Mouse (Mus musculus) adrenal gland, postnatal 14 days (tissue): Measurements from ENCODE around the gene Cenpm. TPM values are rescaled to one million over a fixed set of nuclear protein-coding genes. Genes with fewer than 3 reads are reported as not detected.
A peak's percentile ranks its signal among the peaks of the same experiment; 100 is the strongest.

Source experiments
- DNase-seq: peaks from one replicate; pipeline ENCODE4 v3.0.0; 2021; ENCODE audit warnings: mixed read lengths
- microRNA-seq, 2 experiments: library from miRNA; unstranded; fragments of <30 nt; microRNA quantifications; one replicate each; pipeline ENCODE4 v1.2.0; 2021
- total RNA-seq: library from RNA; stranded (reverse); gene quantifications from 2 replicates; pipeline ENCODE4 v1.2.3, GENCODE M21; 2021

The Cenpm gene
- total RNA-seq, 1 experiment from 2014 or later: 12.2 TPM

DNA sequence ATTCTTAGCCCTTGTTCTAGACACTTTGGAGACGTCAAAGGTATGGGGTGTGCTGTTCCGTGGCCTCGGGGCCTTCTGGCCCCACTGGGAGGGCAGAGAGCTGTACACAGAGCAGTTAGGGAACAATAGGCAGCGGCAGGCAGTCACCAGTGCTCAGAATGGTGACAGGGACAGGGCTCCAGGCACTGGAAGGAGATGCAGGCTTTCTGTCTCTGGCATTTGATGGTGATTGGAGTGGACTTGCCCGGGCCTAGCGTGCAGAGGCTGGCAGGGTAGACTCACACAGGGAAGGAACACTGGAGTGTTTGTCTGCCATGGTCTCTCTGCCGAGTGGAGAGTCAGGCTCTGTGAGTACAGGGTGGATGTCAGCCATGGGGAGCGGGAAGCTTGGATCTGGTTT is 51.9 kb downstream of the Cenpm start:
- no peak for DNase-seq

DNA sequence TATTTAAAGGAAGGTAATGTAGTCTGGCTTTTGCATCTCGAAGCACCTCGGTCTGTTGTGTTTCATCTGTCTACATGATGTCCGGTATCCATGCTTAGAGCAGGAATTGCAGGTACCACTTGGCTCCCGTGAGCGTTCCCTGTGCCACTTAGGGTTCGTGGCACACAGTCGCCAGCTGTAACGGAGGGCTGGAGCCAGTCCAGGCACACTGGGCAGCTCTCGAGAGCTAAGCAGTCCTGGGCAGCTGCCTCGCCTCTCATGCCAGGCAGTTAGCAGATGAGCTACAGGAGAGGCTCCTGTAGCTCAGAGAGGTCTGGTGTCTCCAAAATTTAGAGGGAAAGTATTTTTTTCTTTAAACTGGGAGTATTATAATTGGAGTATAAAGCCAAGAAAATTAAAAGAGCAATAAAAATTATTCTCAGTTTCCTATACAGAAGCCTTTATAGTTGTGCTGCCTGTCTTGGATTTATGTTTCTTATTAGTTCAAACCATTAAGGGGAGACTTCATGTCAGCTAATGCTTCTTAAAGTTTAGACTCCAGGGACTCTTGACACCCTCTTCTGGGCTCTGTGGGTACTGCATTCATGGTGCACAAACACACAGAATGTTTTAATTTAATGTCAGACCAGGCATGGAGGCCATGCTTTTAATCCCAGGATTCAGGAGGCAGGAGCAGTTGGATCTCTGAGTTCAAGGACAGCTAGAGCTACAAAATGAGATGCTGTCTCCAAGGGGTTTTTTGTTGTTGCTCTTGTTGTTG is 55.9 kb downstream of the Cenpm start:
- peak; percentile 57 for DNase-seq

DNA sequence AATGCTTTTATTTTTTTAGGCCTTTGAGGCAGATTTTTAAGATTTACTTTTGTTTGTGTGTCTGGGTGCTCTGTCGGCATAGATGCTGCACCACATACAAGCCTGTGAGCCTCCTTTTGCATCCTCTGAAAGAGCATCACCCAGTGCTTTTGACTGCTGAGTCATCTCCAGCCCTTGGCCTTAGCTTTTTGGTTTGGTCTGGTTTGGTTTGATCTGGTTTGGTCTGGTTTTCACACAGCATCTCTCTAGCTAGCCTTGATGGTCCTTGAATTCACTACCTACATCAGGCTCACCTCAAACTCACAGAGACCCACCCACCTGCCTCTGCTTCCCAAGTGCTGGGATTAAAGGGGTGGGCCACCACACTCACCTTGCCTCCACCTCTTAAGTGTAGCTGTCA is 56.6 kb downstream of the Cenpm start:
- no peak for DNase-seq

DNA sequence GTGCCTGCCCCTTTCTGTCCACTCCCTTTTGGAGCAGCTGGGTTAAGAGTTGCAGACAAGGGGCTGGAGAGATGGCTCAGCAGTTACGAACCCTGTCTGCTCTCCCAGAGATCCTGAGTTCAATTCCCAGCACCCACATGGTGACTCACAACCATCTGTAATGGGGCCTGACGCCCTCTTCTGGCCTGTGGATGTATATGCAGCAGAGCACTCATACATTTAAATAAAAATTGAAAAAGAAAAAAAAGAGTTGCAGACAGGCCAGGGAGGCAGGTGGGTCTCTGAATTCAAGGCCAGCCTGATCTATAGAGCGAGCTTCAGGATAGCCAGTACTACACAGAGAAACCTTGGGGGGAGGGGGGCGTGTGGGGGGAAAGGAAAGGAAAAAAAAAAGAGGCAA is 57.1 kb downstream of the Cenpm start:
- no peak for DNase-seq

DNA sequence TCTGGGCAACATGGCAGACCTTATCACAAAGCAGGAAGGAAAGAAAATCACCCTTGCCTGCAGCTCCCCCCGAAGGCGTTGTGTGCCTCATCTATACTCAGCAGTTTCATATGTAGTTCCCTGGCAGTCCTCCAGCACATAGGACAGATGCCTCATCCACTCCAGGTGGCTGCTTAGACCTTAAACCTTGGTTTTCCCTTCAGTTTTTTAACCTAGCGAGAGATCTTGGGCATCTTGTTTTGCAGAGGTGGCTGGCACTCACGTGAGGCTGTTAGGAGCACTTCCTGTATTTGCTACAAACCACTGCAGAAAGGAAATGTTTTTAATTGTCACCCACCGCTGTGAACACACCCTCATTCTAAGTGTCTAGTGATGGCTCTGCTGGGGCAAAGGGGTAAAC is 57.6 kb downstream of the Cenpm start:
- no peak for DNase-seq

DNA sequence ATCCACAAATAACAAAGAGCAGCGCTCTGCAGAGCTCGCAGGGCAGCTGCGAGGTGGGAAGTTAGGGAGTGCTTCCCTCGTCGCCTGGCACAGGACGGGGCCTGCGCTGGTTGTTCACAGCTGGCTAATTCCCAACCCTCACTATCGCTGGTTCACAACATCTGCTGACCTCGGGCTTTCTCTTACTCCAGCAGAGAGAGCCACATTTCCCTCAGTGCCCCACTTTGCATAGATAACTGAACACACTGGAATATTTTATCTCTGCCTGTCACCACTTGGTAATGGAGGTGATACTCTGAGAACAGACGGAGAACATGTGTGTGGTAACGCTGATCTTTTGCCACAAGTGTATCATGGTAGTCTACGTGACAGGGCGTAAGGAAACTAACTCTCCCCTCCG is 58.4 kb downstream of the Cenpm start:
- DNase-seq: no peak

DNA sequence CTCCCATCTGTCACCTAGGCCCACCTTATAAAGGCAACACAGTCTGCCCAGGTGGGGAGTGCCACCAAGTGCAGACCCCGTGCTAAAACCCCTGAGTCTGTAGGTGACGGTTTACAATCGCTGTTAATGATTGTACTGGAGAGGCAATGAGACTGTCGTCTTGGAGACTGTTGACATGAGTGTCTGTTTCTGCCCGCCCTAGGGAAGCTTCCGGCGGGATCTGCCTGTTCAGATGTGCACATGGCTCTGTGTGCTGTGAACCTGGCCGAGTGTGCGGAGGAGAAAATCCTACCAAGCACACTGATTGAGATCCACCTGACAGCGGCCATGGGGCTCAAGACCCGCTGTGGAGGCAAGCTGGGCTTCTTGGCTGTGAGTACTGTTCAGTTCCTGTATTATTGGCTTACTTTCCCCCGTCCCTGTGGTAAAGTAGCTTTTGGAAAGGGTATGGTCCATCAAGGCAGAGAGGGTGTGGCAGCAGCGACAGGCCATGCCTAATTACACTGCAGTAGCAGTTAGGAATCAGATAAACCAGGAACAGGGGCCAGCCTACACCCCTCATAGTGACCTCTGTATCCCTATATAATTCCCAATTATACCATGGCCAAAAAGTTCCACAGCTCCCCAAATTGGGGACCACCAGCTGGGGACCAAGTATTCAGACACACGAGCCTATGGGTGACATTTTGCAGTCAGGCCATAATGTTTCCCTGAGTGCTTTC is 59.3 kb downstream of the Cenpm start:
- no peak for DNase-seq

DNA sequence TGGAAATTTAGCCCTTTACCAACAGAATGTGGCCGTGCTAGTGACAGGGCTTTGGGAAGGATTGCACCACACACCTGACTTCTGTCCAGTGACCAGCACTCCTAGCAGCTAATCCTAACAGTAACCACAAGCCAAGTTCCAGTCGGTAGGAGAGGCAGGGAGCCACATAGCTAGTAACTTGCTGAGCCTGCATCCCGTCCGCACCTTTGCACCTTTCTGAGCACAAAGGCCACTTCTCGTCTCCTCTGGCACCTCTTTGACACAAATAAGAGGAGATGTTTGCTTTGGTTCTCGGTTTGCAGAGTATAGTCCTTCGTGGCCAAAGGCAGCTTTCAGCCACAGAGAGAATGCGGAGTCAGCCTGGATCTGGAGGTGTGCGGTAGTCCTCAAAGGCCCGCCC is 59.9 kb downstream of the Cenpm start:
- DNase-seq: no peak

DNA sequence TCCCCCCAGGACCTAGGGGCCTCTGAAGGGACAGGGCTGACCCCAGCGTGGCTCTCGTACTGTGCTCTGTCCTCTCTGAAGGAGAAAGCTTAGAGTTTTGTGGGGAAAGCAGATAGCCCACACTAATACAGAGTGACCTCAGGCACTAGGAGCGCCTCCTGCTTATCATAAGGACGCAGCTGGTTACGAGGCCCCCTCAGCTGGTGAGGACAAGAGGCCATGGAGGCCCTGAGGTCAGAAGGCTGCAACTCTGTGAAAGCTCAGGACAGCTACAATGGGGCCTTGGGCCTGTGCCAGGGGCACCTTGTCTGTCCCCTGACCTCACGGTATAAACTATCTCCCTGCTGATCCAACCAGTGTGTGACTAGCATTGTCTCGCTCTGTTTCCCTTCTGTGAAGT is 60.4 kb downstream of the Cenpm start:
- DNase-seq: no peak

Small RNA genes lying within 50 kb of the gene (microRNA-seq; reads per million reads assigned to microRNA genes)
- gene Mir33: 14.5 to 24.3 reads per million in 2 experiments

Other genes with a start within 250 kb of the Cenpm start
- gene Desi1, start 210.9 kb downstream of the Cenpm start, total RNA-seq: 68.4 and 74.8 TPM in 2 replicates
- gene Snu13, start 197.2 kb downstream of the Cenpm start, total RNA-seq: 79.0 and 82.3 TPM in 2 replicates
- gene 4930407I10Rik, start 185.6 kb downstream of the Cenpm start, total RNA-seq: not detected in 2 replicates
- 1.8 and 2.1 TPM in 2 replicates for gene Mei1, start 174.8 kb downstream of the Cenpm start, total RNA-seq
- gene Ccdc134, start 116.8 kb downstream of the Cenpm start, total RNA-seq: 6.6 and 12.1 TPM in 2 replicates
- gene Srebf2, start 97.6 kb downstream of the Cenpm start, total RNA-seq: 46.9 and 49.2 TPM in 2 replicates
- 0.44 and 1.1 TPM in 2 replicates for gene Shisa8, start 31.9 kb downstream of the Cenpm start, total RNA-seq
- gene Tnfrsf13c, start 20.4 kb downstream of the Cenpm start, total RNA-seq: 1.0 and 6.8 TPM in 2 replicates
- 0.49 and 0.74 TPM in 2 replicates for gene 1500009C09Rik, start 7.6 kb upstream of the Cenpm start, total RNA-seq
- 6.0 and 6.1 TPM in 2 replicates for gene Sept3, start 30.1 kb upstream of the Cenpm start, total RNA-seq
- not detected in 2 replicates for gene Wbp2nl, start 54.2 kb upstream of the Cenpm start, total RNA-seq
- 59.5 and 62.1 TPM in 2 replicates for gene Naga, start 94.2 kb upstream of the Cenpm start, total RNA-seq
- gene Pheta2, start 94.2 kb upstream of the Cenpm start, total RNA-seq: 1.8 and 2.1 TPM in 2 replicates
- gene Smdt1, start 94.2 kb upstream of the Cenpm start, total RNA-seq: 177 and 179 TPM in 2 replicates
- 659 and 675 TPM in 2 replicates for gene Ndufa6, start 109.6 kb upstream of the Cenpm start, total RNA-seq
- gene Cyp2d22, start 135.5 kb upstream of the Cenpm start, total RNA-seq: 37.0 and 37.9 TPM in 2 replicates
- 0.23 TPM in 1 of 2 replicates, not detected in the other for gene Cyp2d11, start 149.3 kb upstream of the Cenpm start, total RNA-seq
- 2.2 and 47.2 TPM in 2 replicates for gene Cyp2d10, start 162.4 kb upstream of the Cenpm start, total RNA-seq
- 0.64 and 4.3 TPM in 2 replicates for gene Cyp2d9, start 188.7 kb upstream of the Cenpm start, total RNA-seq